ENCODE assay signal across 8 mouse cellular contexts in the genomic region with DNA sequence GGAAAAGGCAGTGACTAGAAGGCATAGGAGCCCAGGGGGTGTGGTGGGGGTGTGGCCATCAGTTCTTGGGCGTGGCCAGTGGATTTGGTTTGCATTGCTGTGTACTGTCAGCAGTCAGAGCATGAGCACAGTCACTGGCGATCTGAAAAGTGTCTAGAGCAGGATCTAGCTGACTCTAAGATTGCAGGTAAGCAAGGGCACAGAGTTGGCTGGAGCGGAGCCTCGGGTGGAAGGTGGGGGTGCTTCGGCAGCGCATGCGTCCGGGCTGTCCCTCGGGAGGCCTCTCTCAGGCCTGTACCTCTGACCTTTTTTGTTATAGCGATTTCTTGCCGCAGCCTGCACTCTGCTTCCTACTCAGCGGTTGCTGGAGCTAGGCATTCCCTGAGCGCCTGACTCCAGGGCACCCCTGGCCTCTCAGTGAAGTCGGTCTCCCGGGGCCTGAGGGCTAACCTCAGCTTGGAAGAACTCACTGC. TPM values are rescaled to one million over a fixed set of nuclear protein-coding genes. Genes with fewer than 3 reads are reported as not detected.
DNase-seq lines count a peak whose midpoint lies in the region; ATAC-seq lines count a peak whose summit lies in the region.

A gene (plus strand): TSS at position 61 of the 473 bp plus-strand sequence.

- peaks cover 4% of the 10 kb centered on the region; the same call in 1 of the 2 replicates for H3K4me1 ChIP-seq in intestine, embryonic 15.5 days (replicated peaks)

- H3K9ac ChIP-seq in intestine, embryonic 15.5 days = peak within 1 kb of the TSS; percentile 52

- H3K27ac ChIP-seq in intestine, embryonic 15.5 days = peak within 1 kb of the TSS; percentile 75

- intact Hi-C loops in gastrocnemius, postnatal 36 days (cut with DNase I) = no loop called here
- intact Hi-C loops in left cerebral cortex, postnatal 14 days (cut with DNase I) = no loop called here

- peak within 1 kb of the TSS; percentile 51 for H3K4me3 ChIP-seq in intestine, embryonic 15.5 days (replicated peaks)

- H3K4me2 ChIP-seq in intestine, embryonic 15.5 days (replicated peaks) = peak within 1 kb of the TSS; percentile 76

- H3K27me3 ChIP-seq in intestine, embryonic 15.5 days (replicated peaks) = no peaks in the 10 kb centered on the region

- H3K9me3 ChIP-seq in intestine, embryonic 15.5 days = no peaks in the 10 kb centered on the region

- ATAC-seq in intestine, embryonic 15.5 days = peak; percentile 95
- peak; percentile 79 for ATAC-seq in megakaryocyte progenitor cell, adult 5-6 weeks (replicated peaks; ENCODE audit: poor library complexity)
- ATAC-seq in monocyte, adult 5-6 weeks (replicated peaks; ENCODE audit: insufficient number of reproducible peaks, low FRiP score, low TSS enrichment, poor library complexity, severe bottlenecking) = no peak

- WGBS in intestine, embryonic 15.5 days = 6% methylated on average over 15 of the region's 15 CpGs

- no peaks in the 10 kb centered on the region for H3K36me3 ChIP-seq in intestine, embryonic 15.5 days

- DNase-seq in adrenal gland, postnatal 10 days = peak; percentile 92
- peak; percentile 85 for DNase-seq in embryo, embryonic 9.5 days (ENCODE audit: extremely low spot score)
- DNase-seq in gastrocnemius, postnatal 36 days = peak; percentile 66 to 72
- peak; percentile 33 to 43 for DNase-seq in left cerebral cortex, postnatal 14 days (ENCODE audit: low spot score in 2 of 2)
- DNase-seq in right cerebral cortex, postnatal 36 days (ENCODE audit: low spot score in 2 of 2) = peak; percentile 18 to 22

RNA-seq across cellular contexts. Expression of the gene that starts here (rescaled TPM):
- total RNA-seq in adrenal gland, postnatal 10 days (2021) = 10 to 100 TPM; 30.2 to 38.2 TPM
- total RNA-seq in gastrocnemius, postnatal 36 days (2021) = 10 to 100 TPM; 19.7 to 22.2 TPM
- polyA plus RNA-seq in intestine, embryonic 15.5 days (2015; fragmentation: Nextera tagmentation; extraction: Ambion mirVana) = 30.5 and 30.6 TPM in 2 replicates
- 1 to 10 TPM; 2.0 to 2.1 TPM for total RNA-seq in left cerebral cortex, postnatal 14 days (2021)
- 4.0 and 7.8 TPM in 2 replicates for total RNA-seq in megakaryocyte progenitor cell, adult 5-6 weeks (2015)
- total RNA-seq in megakaryocyte progenitor cell, adult 5-6 weeks (2017) = 1.8 and 4.9 TPM in 2 replicates
- total RNA-seq in monocyte, adult 5-6 weeks (2017) = 1.4 to 3.9 TPM (median 1.8 TPM) in 3 replicates

Comparison
In these comparisons a context has a peak if more than half of its experiments do, and no peak if none do; other contexts are left out.
1. DNase-seq: peak in every context shown above with its lines; median percentile 92 in adrenal gland, postnatal 10 days; 85 in embryo, embryonic 9.5 days; 69 in gastrocnemius, postnatal 36 days; 38 in left cerebral cortex, postnatal 14 days; 20 in right cerebral cortex, postnatal 36 days.